Mouse (Mus musculus) bone marrow macrophage, adult 2 months (primary cell): Measurements from ENCODE around the gene Fzd7.

Source experiments
- CTCF ChIP-seq: IDR thresholded peaks from 2 replicates; pipeline ENCODE4 v1.5.1; 2012; ENCODE audit warnings: low read depth, mild to moderate bottlenecking, low read length, moderate library complexity
- POLR2A ChIP-seq: IDR thresholded peaks from 2 replicates; pipeline ENCODE4 v1.6.1; 2012; ENCODE audit warnings: mild to moderate bottlenecking, low read depth, low read length, borderline replicate concordance

DNA sequence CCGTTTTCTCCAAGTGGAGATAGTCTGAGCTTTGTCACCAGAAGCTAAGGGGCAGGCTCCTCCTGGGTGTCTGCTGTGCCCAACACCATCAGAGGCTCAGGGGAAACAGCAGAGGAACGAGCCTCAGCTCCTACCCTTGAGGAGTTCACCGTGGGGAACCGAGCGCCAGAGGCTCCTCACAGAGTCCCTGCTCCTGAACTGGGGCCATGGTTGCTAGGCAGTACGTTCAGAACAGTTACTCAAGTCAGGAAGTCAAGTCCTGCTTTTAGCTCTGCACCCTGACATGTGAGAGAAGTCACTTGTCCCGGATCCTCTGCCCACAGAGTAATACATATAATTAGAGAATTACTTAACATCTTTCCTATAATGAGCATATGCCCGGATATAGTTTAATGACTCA is 23.3 kb upstream of the Fzd7 start:
- TF ChIP-seq CTCF (no peak), POLR2A (no peak)
